Comparison of ENCODE assay signal across 9 mouse cellular contexts in genomic region chr12:56534651-56535326, GRCm38 (mm10). TPM values are rescaled to one million over a fixed set of nuclear protein-coding genes. Genes with fewer than 3 reads are reported as not detected.
A peak's percentile ranks its signal among the peaks of the same experiment; 100 is the strongest.
DNase-seq lines count a peak whose midpoint lies in the region; ATAC-seq and TF ChIP-seq lines count a peak whose summit lies in the region.
"Had no signal": no experiment of that assay in that cellular context is flagged by ENCODE, and none has a peak within 500 bp of the region (broad histone marks: within the 10 kb centered on the region; RNA-seq: fewer than 3 reads in every experiment).

No protein-coding gene starts in this region.

- no peak for TF ChIP-seq POLR2A in kidney, adult 2 months (IDR thresholded peaks at IDR 0.05; ENCODE audit: low read depth, low read length)

- TF ChIP-seq CTCF in kidney, adult 2 months (conservative IDR thresholded peaks at IDR 0.05; ENCODE audit: insufficient read depth, insufficient read length, low read depth, low read length): no peak

- H3K4me1 ChIP-seq in kidney, embryonic 14.5 days (ENCODE audit: control insufficient read depth, insufficient read depth, low read length): peaks cover 7% of the 10 kb centered on the region; the same call in 1 of the 2 replicates
- no peaks in the 10 kb centered on the region for H3K4me1 ChIP-seq in kidney, adult 2 months (ENCODE audit: control insufficient read depth, insufficient read depth, low read length)
- peaks cover 2% of the 10 kb centered on the region; the same call in 1 of the 2 replicates for H3K4me1 ChIP-seq in hindbrain, embryonic 11.5 days (replicated peaks; ENCODE audit: control insufficient read depth, insufficient read depth, low read length)
- H3K4me1 ChIP-seq in lung, embryonic 15.5 days: peaks cover 4% of the 10 kb centered on the region; the same call in 1 of the 2 replicates
- H3K4me1 ChIP-seq in stomach, embryonic 15.5 days: peaks cover 24% of the 10 kb centered on the region

- peak overlapping the region; percentile 27 for H3K4me3 ChIP-seq in kidney, embryonic 14.5 days (ENCODE audit: low read length)
- H3K4me3 ChIP-seq in kidney, adult 2 months (ENCODE audit: insufficient read depth, low read depth, low read length): no peak overlapping the region
- H3K4me3 ChIP-seq in hindbrain, embryonic 11.5 days (ENCODE audit: low read depth, low read length): no peak overlapping the region
- peak overlapping the region; percentile 53 for H3K4me3 ChIP-seq in lung, embryonic 15.5 days
- peak overlapping the region; percentile 30 for H3K4me3 ChIP-seq in stomach, embryonic 15.5 days (replicated peaks)

- no peak overlapping the region for H3K27ac ChIP-seq in kidney, embryonic 14.5 days (ENCODE audit: low read depth, low read length)
- H3K27ac ChIP-seq in kidney, adult 2 months (ENCODE audit: insufficient read depth, low read depth, low read length): no peak overlapping the region
- H3K27ac ChIP-seq in hindbrain, embryonic 11.5 days (ENCODE audit: low read depth, low read length): no peak overlapping the region
- H3K27ac ChIP-seq in lung, embryonic 15.5 days: peak overlapping the region; percentile 97
- no peak overlapping the region for H3K27ac ChIP-seq in stomach, embryonic 15.5 days

- H3K4me2 ChIP-seq in kidney, embryonic 14.5 days (replicated peaks; ENCODE audit: low read depth, low read length): peak overlapping the region; percentile 36
- 0 out of 2 replicates have a peak overlapping the region, but pooled peaks have one; percentile 13 for H3K4me2 ChIP-seq in hindbrain, embryonic 11.5 days (replicated peaks; ENCODE audit: low read depth, low read length)
- H3K4me2 ChIP-seq in lung, embryonic 15.5 days: peak overlapping the region; percentile 48
- peak overlapping the region; percentile 50 for H3K4me2 ChIP-seq in stomach, embryonic 15.5 days

- WGBS in kidney, embryonic 14.5 days: under 1% methylated on average over 60 of the region's 62 CpGs
- WGBS in kidney, adult 2 months: 2% methylated on average over 62 of the region's 62 CpGs
- under 1% methylated on average over 62 of the region's 62 CpGs for WGBS in hindbrain, embryonic 11.5 days
- under 1% methylated on average over 62 of the region's 62 CpGs for WGBS in lung, embryonic 15.5 days
- WGBS in stomach, embryonic 15.5 days: under 1% methylated on average over 62 of the region's 62 CpGs

- H3K36me3 ChIP-seq in kidney, embryonic 14.5 days (ENCODE audit: control insufficient read depth, insufficient read depth, low read length): no peaks in the 10 kb centered on the region
- no peaks in the 10 kb centered on the region for H3K36me3 ChIP-seq in kidney, adult 2 months (ENCODE audit: control insufficient read depth, insufficient read depth, low read length)
- H3K36me3 ChIP-seq in hindbrain, embryonic 11.5 days (ENCODE audit: control insufficient read depth, insufficient read depth, low read length): no peaks in the 10 kb centered on the region
- no peaks in the 10 kb centered on the region for H3K36me3 ChIP-seq in lung, embryonic 15.5 days
- no peaks in the 10 kb centered on the region for H3K36me3 ChIP-seq in stomach, embryonic 15.5 days

- DNase-seq in kidney, adult 2 months: no peak
- DNase-seq in hindbrain, embryonic 11.5 days (ENCODE audit: low spot score): peak; percentile 66
- no peak for DNase-seq in gastrocnemius, postnatal 25 days
- no peak for DNase-seq in urinary bladder, postnatal 14 days (ENCODE audit: low spot score)
- DNase-seq in thymus, adult 18-20 months: no peak

- H3K27me3 ChIP-seq in kidney, embryonic 14.5 days (ENCODE audit: control insufficient read depth, insufficient read depth, low read length): peaks cover 95% of the 10 kb centered on the region
- peaks cover 12% of the 10 kb centered on the region for H3K27me3 ChIP-seq in kidney, adult 2 months (replicated peaks; ENCODE audit: control insufficient read depth, insufficient read depth, low read length)
- H3K27me3 ChIP-seq in hindbrain, embryonic 11.5 days (ENCODE audit: control insufficient read depth, insufficient read depth, low read length): peaks cover 96% of the 10 kb centered on the region
- H3K27me3 ChIP-seq in lung, embryonic 15.5 days: peaks cover 95% of the 10 kb centered on the region
- H3K27me3 ChIP-seq in stomach, embryonic 15.5 days (replicated peaks): peaks cover 94% of the 10 kb centered on the region

- ATAC-seq in kidney, embryonic 14.5 days (ENCODE audit: low FRiP score, low TSS enrichment): no peak
- ATAC-seq in hindbrain, embryonic 11.5 days (ENCODE audit: low FRiP score): peak; percentile 46; the same call in 1 of the 2 replicates
- ATAC-seq in lung, embryonic 15.5 days (ENCODE audit: borderline replicate concordance, extremely low read depth, low FRiP score, low TSS enrichment): peak; percentile 40
- ATAC-seq in stomach, embryonic 15.5 days (ENCODE audit: insufficient read depth, low FRiP score, low read depth): 0 out of 2 replicates have a peak, but pooled peaks have one; percentile 50

- no peak overlapping the region for H3K9ac ChIP-seq in kidney, embryonic 14.5 days (ENCODE audit: low read depth, low read length)
- no peak overlapping the region for H3K9ac ChIP-seq in hindbrain, embryonic 11.5 days (ENCODE audit: low read depth, low read length)
- peak overlapping the region; percentile 73 for H3K9ac ChIP-seq in lung, embryonic 15.5 days
- no peak overlapping the region for H3K9ac ChIP-seq in stomach, embryonic 15.5 days

- no peaks in the 10 kb centered on the region for H3K9me3 ChIP-seq in kidney, embryonic 14.5 days (ENCODE audit: control insufficient read depth, low read length)
- H3K9me3 ChIP-seq in hindbrain, embryonic 11.5 days (ENCODE audit: control insufficient read depth, low read length): no peaks in the 10 kb centered on the region
- no peaks in the 10 kb centered on the region for H3K9me3 ChIP-seq in lung, embryonic 15.5 days
- no peaks in the 10 kb centered on the region for H3K9me3 ChIP-seq in stomach, embryonic 15.5 days

RNA-seq across cellular contexts. Expression of gene Nkx2-1, which starts 1.9 kb away (rescaled TPM):
- not detected in 2 replicates for polyA plus RNA-seq in kidney, embryonic 14.5 days (2014; fragmentation: Nextera tagmentation; extraction: Ambion mirVana)
- polyA plus RNA-seq in kidney, adult 2 months (2012; rRNA removed): not detected in 2 replicates
- polyA plus RNA-seq in hindbrain, embryonic 11.5 days (2014; fragmentation: Nextera tagmentation; extraction: Ambion mirVana): 0.11 and 0.29 TPM in 2 replicates
- 84.7 and 87.6 TPM in 2 replicates for polyA plus RNA-seq in lung, embryonic 15.5 days (2015; fragmentation: Nextera tagmentation; extraction: Ambion mirVana)
- polyA plus RNA-seq in stomach, embryonic 15.5 days (2015; fragmentation: Nextera tagmentation; extraction: Ambion mirVana): 0.08 and 0.12 TPM in 2 replicates
- total RNA-seq in gastrocnemius, postnatal 25 days (2021): not detected
- total RNA-seq: MEL had no signal

Comparison
In these comparisons a context has a peak if more than half of its experiments do, and no peak if none do; other contexts are left out.
1. H3K4me3 ChIP-seq: peak in kidney, embryonic 14.5 days (single experiment), lung, embryonic 15.5 days (single experiment) and stomach, embryonic 15.5 days (single experiment); none in kidney, adult 2 months (single experiment) and hindbrain, embryonic 11.5 days (single experiment).
2. RNA of gene Nkx2-1, which starts 1.9 kb away (polyA plus RNA-seq): 84.7 to 87.6 TPM in lung, embryonic 15.5 days; 0.08 to 0.12 TPM in stomach, embryonic 15.5 days, 0.11 to 0.29 TPM in hindbrain, embryonic 11.5 days, not detected in kidney, embryonic 14.5 days and not detected in kidney, adult 2 months; every median in the first group is over 10 times any median in the second.
3. Peak in every context shown above with its lines, with median percentiles within 50 percentile points of each other: H3K4me2 ChIP-seq.